Mouse (Mus musculus) myocyte (in vitro differentiated cells): ENCODE data around the gene Cntn2. TPM values are rescaled to one million over a fixed set of nuclear protein-coding genes. Genes with fewer than 3 reads are reported as not detected.

Experiments
- H3K27me3 ChIP-seq: one replicate; pipeline ENCODE4 v1.6.1; 2011; ENCODE audit not compliant: control insufficient read depth, insufficient read depth, insufficient read length
- H3K36me3 ChIP-seq: one replicate; pipeline ENCODE4 v1.6.1; 2011; ENCODE audit not compliant: control insufficient read depth, insufficient read depth
- H3K4me2 ChIP-seq: one replicate; pipeline ENCODE4 v1.6.1; 2011; ENCODE audit warnings: low read depth, control low read depth
- H3K4me3 ChIP-seq: one replicate; pipeline ENCODE4 v1.5.1; 2011; ENCODE audit warnings: mild to moderate bottlenecking, control low read depth, moderate library complexity
- H3K79me2 ChIP-seq: one replicate; pipeline ENCODE4 v1.6.1; 2011; ENCODE audit not compliant: control insufficient read depth, insufficient read depth
- H3ac ChIP-seq: one replicate; pipeline ENCODE4 v1.6.1; 2011; ENCODE audit not compliant: control insufficient read depth, insufficient read length
- CEBPB ChIP-seq: IDR thresholded peaks from 2 replicates; pipeline ENCODE4 v1.6.1; 2011; ENCODE audit warnings: mild to moderate bottlenecking, moderate library complexity; ENCODE audit not compliant: poor library complexity, insufficient read depth, severe bottlenecking
- E2F4 ChIP-seq: IDR thresholded peaks from one replicate; pipeline ENCODE4 v1.6.1; 2011; ENCODE audit warnings: mild to moderate bottlenecking, control low read depth, moderate library complexity; ENCODE audit not compliant: insufficient read depth
- MAX ChIP-seq: IDR thresholded peaks from one replicate; pipeline ENCODE4 v1.6.1; 2011; ENCODE audit warnings: low read depth, mild to moderate bottlenecking, control low read depth
- MYOD1 ChIP-seq, 3 experiments: IDR thresholded peaks; one replicate each; pipeline ENCODE4 v1.6.1; 2011; ENCODE audit warnings: control low read depth in 2 of 3, low read depth in 2 of 3, mild to moderate bottlenecking in 2 of 3, moderate library complexity in 1 of 3; ENCODE audit not compliant: insufficient read length in 2 of 3, control insufficient read depth in 1 of 3
- MYOG ChIP-seq, 3 experiments: IDR thresholded peaks; one replicate each; pipeline ENCODE4 v1.6.1; 2011; ENCODE audit warnings: control low read depth in 2 of 3, low read depth in 2 of 3, mild to moderate bottlenecking in 2 of 3; ENCODE audit not compliant: insufficient read length in 2 of 3, control insufficient read depth in 1 of 3, insufficient read depth in 1 of 3
- POLR2A ChIP-seq: IDR thresholded peaks from one replicate; pipeline ENCODE4 v1.6.1; 2011; ENCODE audit warnings: low read depth, mild to moderate bottlenecking, control low read depth, moderate library complexity; ENCODE audit not compliant: insufficient read length
- POLR2AphosphoS2 ChIP-seq: IDR thresholded peaks from one replicate; pipeline ENCODE4 v1.6.1; 2011; ENCODE audit warnings: low read depth, control low read depth; ENCODE audit not compliant: insufficient read length
- REST ChIP-seq: IDR thresholded peaks from one replicate; pipeline ENCODE4 v1.6.1; 2011; ENCODE audit warnings: mild to moderate bottlenecking, control low read depth, moderate library complexity; ENCODE audit not compliant: insufficient read depth, insufficient read length
- SRF ChIP-seq: IDR thresholded peaks from one replicate; pipeline ENCODE4 v1.6.1; 2011; ENCODE audit warnings: low read depth; ENCODE audit not compliant: control insufficient read depth, insufficient read length
- TCF12 ChIP-seq: IDR thresholded peaks from one replicate; pipeline ENCODE4 v1.6.1; 2011; ENCODE audit warnings: mild to moderate bottlenecking, control low read depth; ENCODE audit not compliant: poor library complexity, insufficient read depth, severe bottlenecking
- TCF3 ChIP-seq: IDR thresholded peaks from one replicate; pipeline ENCODE4 v1.6.1; 2011; ENCODE audit warnings: low read depth, control low read depth; ENCODE audit not compliant: insufficient read length
- USF1 ChIP-seq: IDR thresholded peaks from one replicate; pipeline ENCODE4 v1.6.1; 2011; ENCODE audit warnings: low read depth, mild to moderate bottlenecking, control low read depth, moderate library complexity
- polyA plus RNA-seq: library from polyadenylated mRNA; unstranded; fragments of >200 nt; fragmentation: generic; extraction: Trizol; gene quantifications from one replicate; pipeline ENCODE4 v1.2.1, GENCODE M21; 2012; ENCODE audit warnings: missing spikeins

The Cntn2 gene
- polyA plus RNA-seq, 1 experiment, result not detected

- no peak overlapping the region for H3K4me3 ChIP-seq
- H3ac ChIP-seq, result no peak overlapping the region
- H3K36me3 ChIP-seq, result no peaks in the 10 kb centered on the region
- no peak for TF ChIP-seq REST
- TF ChIP-seq POLR2A, result no peak
- no peak for TF ChIP-seq SRF
- no peak for TF ChIP-seq TCF12
- TF ChIP-seq MAX, result no peak
- no peak for TF ChIP-seq E2F4
- TF ChIP-seq TCF3, result no peak
- no peak for TF ChIP-seq USF1
- no peak for TF ChIP-seq POLR2AphosphoS2
- no peak for TF ChIP-seq CEBPB
- no peak for TF ChIP-seq MYOD1 (IDR thresholded peaks at IDR 0.05; ENCODE audit: control insufficient read depth in 1 of 3, insufficient read length in 2 of 3, low read depth in 2 of 3)
- TF ChIP-seq MYOG (IDR thresholded peaks at IDR 0.05; ENCODE audit: control insufficient read depth in 1 of 3, insufficient read depth in 1 of 3, insufficient read length in 2 of 3, low read depth in 2 of 3), result no peak
- H3K27me3 ChIP-seq, result peaks cover 93% of the 10 kb centered on the region
- no peaks in the 10 kb centered on the region for H3K79me2 ChIP-seq
- no peak overlapping the region for H3K4me2 ChIP-seq
These were observed 29.8 kb upstream of the Cntn2 start for GRCm38 (mm10) chr1:132572851-132573250.

GRCm38 (mm10) chr1:132571613-132572012, 28.6 kb upstream of the Cntn2 start:
- H3K36me3 ChIP-seq, result no peaks in the 10 kb centered on the region
- H3K79me2 ChIP-seq, result no peaks in the 10 kb centered on the region
- TF ChIP-seq POLR2AphosphoS2 (no peak), MYOD1 (IDR thresholded peaks at IDR 0.05; ENCODE audit: control insufficient read depth in 1 of 3, insufficient read length in 2 of 3, low read depth in 2 of 3) (no peak), SRF (no peak), REST (no peak), USF1 (no peak), CEBPB (no peak), POLR2A (no peak), E2F4 (no peak), TCF12 (no peak), MYOG (IDR thresholded peaks at IDR 0.05; ENCODE audit: control insufficient read depth in 1 of 3, insufficient read depth in 1 of 3, insufficient read length in 2 of 3, low read depth in 2 of 3) (no peak), TCF3 (no peak), MAX (no peak)
- no peak overlapping the region for H3K4me2 ChIP-seq
- H3ac ChIP-seq, result no peak overlapping the region
- H3K4me3 ChIP-seq, result no peak overlapping the region
- H3K27me3 ChIP-seq, result peaks cover 95% of the 10 kb centered on the region

- H3K36me3 ChIP-seq, result no peaks in the 10 kb centered on the region
- no peak overlapping the region for H3ac ChIP-seq
- H3K79me2 ChIP-seq, result no peaks in the 10 kb centered on the region
- no peak overlapping the region for H3K4me2 ChIP-seq
- H3K27me3 ChIP-seq, result peaks cover 95% of the 10 kb centered on the region
- H3K4me3 ChIP-seq, result no peak overlapping the region
- no peak for TF ChIP-seq REST
- no peak for TF ChIP-seq TCF3
- no peak for TF ChIP-seq POLR2AphosphoS2
- TF ChIP-seq MYOD1 (IDR thresholded peaks at IDR 0.05; ENCODE audit: control insufficient read depth in 1 of 3, insufficient read length in 2 of 3, low read depth in 2 of 3), result no peak
- TF ChIP-seq POLR2A, result no peak
- TF ChIP-seq E2F4, result no peak
- TF ChIP-seq SRF, result no peak
- TF ChIP-seq USF1, result no peak
- no peak for TF ChIP-seq MAX
- no peak for TF ChIP-seq CEBPB
- no peak for TF ChIP-seq TCF12
These were observed 27.9 kb upstream of the Cntn2 start for GRCm38 (mm10) chr1:132570906-132571305.

- TF ChIP-seq CEBPB (no peak), POLR2AphosphoS2 (no peak), POLR2A (no peak), TCF3 (no peak), MYOD1 (IDR thresholded peaks at IDR 0.05; ENCODE audit: control insufficient read depth in 1 of 3, insufficient read length in 2 of 3, low read depth in 2 of 3) (no peak), REST (no peak), MYOG (IDR thresholded peaks at IDR 0.05; ENCODE audit: control insufficient read depth in 1 of 3, insufficient read depth in 1 of 3, insufficient read length in 2 of 3, low read depth in 2 of 3) (no peak), USF1 (no peak), E2F4 (no peak), TCF12 (no peak), MAX (no peak), SRF (no peak)
- no peak overlapping the region for H3K4me3 ChIP-seq
- H3K27me3 ChIP-seq, result peaks cover 95% of the 10 kb centered on the region
- H3K79me2 ChIP-seq, result no peaks in the 10 kb centered on the region
- H3K36me3 ChIP-seq, result no peaks in the 10 kb centered on the region
- H3ac ChIP-seq, result no peak overlapping the region
- no peak overlapping the region for H3K4me2 ChIP-seq
These were observed 27.2 kb upstream of the Cntn2 start for GRCm38 (mm10) chr1:132570068-132570780.
